Mouse (Mus musculus): Measurements from ENCODE around the gene Syce1.

DNA sequence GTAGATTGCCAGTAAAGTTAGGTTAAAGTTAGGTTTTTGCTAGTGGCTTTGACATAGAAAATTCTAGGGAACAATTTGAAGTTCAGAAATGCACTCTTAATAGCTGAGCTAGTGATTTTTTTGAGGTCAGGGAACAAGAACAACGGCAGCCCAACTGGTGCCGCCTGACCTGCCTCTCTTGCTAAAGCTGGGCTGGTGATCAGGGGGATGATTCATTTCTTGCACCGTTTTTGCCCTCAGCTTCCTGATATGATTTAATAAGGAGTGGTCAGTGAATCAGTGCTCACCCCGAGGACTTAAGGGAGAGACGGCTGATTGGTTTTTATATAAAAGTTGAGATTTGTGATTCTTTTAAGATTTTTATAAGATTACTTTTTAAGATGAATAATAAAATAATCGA is 43.8 kb upstream of the Syce1 start:
- TF ChIP-seq CTCF (IDR thresholded peaks at IDR 0.05; ENCODE audit: low read depth, low read length) (no peak), POLR2A (IDR thresholded peaks at IDR 0.05; ENCODE audit: extremely low read depth, insufficient read depth, low read length) (no peak)
